Mouse (Mus musculus) embryonic facial prominence, embryonic 15.5 days (tissue): ENCODE data around the gene Glis2. TPM values are rescaled to one million over a fixed set of nuclear protein-coding genes. Genes with fewer than 3 reads are reported as not detected.
"Not testable (repeated sequence)": the region's sequence is repeated elsewhere in the genome, so short reads cannot be mapped to it uniquely, and the experiment has no call there.

ENCODE experiments used
- ATAC-seq: fragments of 200-750 bp; cut with Nextera tagmentation; 2 replicates; pipeline ENCODE4 v1.8.0; 2017; ENCODE audit warnings: low read depth, moderate TSS enrichment; ENCODE audit not compliant: insufficient number of reproducible peaks, low FRiP score, low TSS enrichment
- H3K27ac ChIP-seq: fragments of 300-500 bp; sonication (generic); replicated peaks from 2 replicates; pipeline ENCODE4 v1.5.1; 2015; ENCODE audit warnings: mild to moderate bottlenecking, inconsistent platforms
- H3K27me3 ChIP-seq: fragments of 300-500 bp; sonication (generic); 2 replicates; pipeline ENCODE4 v1.6.1; 2015; ENCODE audit warnings: inconsistent platforms
- H3K36me3 ChIP-seq: fragments of 300-500 bp; sonication (generic); 2 replicates; pipeline ENCODE4 v1.6.1; 2015; ENCODE audit warnings: mild to moderate bottlenecking, inconsistent platforms
- H3K4me1 ChIP-seq: fragments of 300-500 bp; sonication (generic); 2 replicates; pipeline ENCODE4 v1.6.1; 2015; ENCODE audit warnings: inconsistent platforms
- H3K4me2 ChIP-seq: fragments of 300-500 bp; sonication (generic); replicated peaks from 2 replicates; pipeline ENCODE4 v1.6.1; 2015; ENCODE audit warnings: mild to moderate bottlenecking, inconsistent platforms
- H3K4me3 ChIP-seq: fragments of 300-500 bp; sonication (generic); replicated peaks from 2 replicates; pipeline ENCODE4 v1.5.1; 2015; ENCODE audit warnings: mild to moderate bottlenecking, inconsistent platforms
- H3K9ac ChIP-seq: fragments of 300-500 bp; sonication (generic); 2 replicates; pipeline ENCODE4 v1.6.1; 2015; ENCODE audit warnings: inconsistent platforms
- H3K9me3 ChIP-seq: fragments of 300-500 bp; sonication (generic); replicated peaks from 2 replicates; pipeline ENCODE4 v1.6.1; 2016; ENCODE audit warnings: inconsistent platforms
- WGBS: fragments of 180-500 bp; shearing (Covaris S2); methylation state at CpG from one replicate; pipeline ENCODE4 v1.1.7; 2015; 5-methylcytosine and 5-hydroxymethylcytosine counted together
- polyA plus RNA-seq: library from polyadenylated mRNA; unstranded; fragments of >200 nt; fragmentation: Nextera tagmentation; extraction: Ambion mirVana; gene quantifications from 2 replicates; pipeline ENCODE4 v1.2.1, GENCODE M21; 2015

Glis2 gene
- polyA plus RNA-seq, 1 experiment from 2014 or later: 33.4 TPM

DNA sequence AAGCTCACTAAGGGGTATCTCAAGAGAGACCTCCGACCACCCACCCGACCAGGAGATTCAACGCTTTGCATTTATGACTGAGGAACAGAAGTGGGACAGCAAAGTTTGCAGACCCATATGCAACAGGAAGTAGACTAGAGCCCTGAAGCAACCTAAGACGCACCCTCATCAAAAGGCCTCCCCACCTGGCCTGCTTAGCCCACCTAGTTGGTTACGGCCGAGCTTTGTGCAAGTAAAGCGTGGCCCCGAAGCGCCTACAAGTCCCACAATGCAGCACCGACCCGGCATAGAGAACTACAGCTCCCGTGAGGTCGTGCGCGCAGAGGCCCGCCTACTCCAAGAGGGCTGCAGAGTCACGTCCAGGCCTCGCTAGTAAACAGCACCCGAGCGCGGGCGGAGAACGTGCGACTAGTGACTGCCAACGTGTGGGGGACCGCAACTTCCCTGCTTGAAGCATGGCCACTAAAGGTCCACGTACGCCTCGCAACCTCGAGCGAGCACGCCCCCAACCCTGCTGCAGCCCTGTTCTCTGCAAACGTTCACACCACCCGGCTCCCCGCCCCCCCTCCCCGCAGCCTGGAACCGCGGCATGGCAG, 36.0 kb upstream of the Glis2 start:
- peak overlapping the region; percentile 96 for H3K27ac ChIP-seq
- under 1% methylated on average over 38 of the region's 38 CpGs for WGBS
- no peaks in the 10 kb centered on the region for H3K9me3 ChIP-seq
- H3K4me2 ChIP-seq: peak overlapping the region; percentile 90
- peaks cover 43% of the 10 kb centered on the region for H3K4me1 ChIP-seq
- H3K9ac ChIP-seq: peak overlapping the region; percentile 55
- ATAC-seq: peak; percentile 92
- H3K4me3 ChIP-seq: peak overlapping the region; percentile 60
- 0 out of 2 replicates have a peak, but pooled peaks cover 4% of the 10 kb centered on the region for H3K36me3 ChIP-seq
- no peaks in the 10 kb centered on the region for H3K27me3 ChIP-seq

DNA sequence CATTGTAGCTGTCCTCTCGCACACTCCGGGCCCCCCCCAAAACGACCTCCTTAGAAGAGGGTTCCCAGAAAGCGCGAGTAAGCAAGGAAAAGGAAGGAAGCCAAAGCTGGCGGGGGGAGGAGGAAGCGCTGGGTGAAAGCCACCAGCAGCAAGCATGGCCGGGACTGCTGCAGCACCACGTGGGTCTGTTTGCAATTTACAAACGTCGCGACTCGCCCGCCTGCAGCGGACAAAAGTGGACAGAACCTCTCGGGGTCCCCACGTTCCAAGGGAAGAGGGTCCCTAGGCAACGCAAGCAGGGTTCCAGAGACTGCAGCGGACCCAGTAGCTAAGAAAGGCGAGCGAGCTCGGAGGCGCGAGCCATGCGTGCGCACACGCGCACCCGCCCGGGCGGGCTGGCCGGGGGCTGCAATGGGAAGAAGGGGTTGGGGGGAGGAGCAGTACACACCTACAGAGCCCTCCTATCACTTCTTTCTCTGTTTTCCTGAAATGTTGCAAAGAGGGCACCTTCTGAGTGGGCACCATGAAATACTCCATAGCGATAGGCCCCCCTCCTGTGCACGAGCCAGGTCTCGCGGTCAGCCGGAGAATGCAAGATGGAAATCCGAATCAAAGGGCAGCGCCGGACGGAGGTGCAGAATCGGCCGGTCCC, 35.4 kb upstream of the Glis2 start:
- Histone ChIP-seq H3K9ac (peak overlapping the region; percentile 55), H3K4me3 (peak overlapping the region; percentile 60), H3K27me3 (no peaks in the 10 kb centered on the region), H3K36me3 (0 out of 2 replicates have a peak, but pooled peaks cover 4% of the 10 kb centered on the region), H3K9me3 (no peaks in the 10 kb centered on the region), H3K4me2 (peak overlapping the region; percentile 90), H3K4me1 (peaks cover 37% of the 10 kb centered on the region), H3K27ac (peak overlapping the region; percentile 96)
- WGBS: under 1% methylated on average over 43 of the region's 43 CpGs
- peak; percentile 40 for ATAC-seq

GRCm38 (mm10) chr16:4559715-4560144, 34.8 kb upstream of the Glis2 start, which contains the start of gene Tfap4:
Gene Tfap4, minus strand, starts transcription at chr16:4559854.
- ATAC-seq: peak; percentile 34; the same call in 1 of the 2 replicates
- Histone ChIP-seq H3K9ac (peak within 1 kb of the TSS; percentile 55), H3K4me3 (peak within 1 kb of the TSS; percentile 60), H3K4me2 (peak within 1 kb of the TSS; percentile 90), H3K4me1 (peaks cover 31% of the 10 kb centered on the region), H3K27ac (peak within 1 kb of the TSS; percentile 96), H3K27me3 (no peaks in the 10 kb centered on the region), H3K36me3 (0 out of 2 replicates have a peak, but pooled peaks cover 4% of the 10 kb centered on the region), H3K9me3 (no peaks in the 10 kb centered on the region)
- WGBS: 0% methylated on average over 17 of the region's 17 CpGs

DNA sequence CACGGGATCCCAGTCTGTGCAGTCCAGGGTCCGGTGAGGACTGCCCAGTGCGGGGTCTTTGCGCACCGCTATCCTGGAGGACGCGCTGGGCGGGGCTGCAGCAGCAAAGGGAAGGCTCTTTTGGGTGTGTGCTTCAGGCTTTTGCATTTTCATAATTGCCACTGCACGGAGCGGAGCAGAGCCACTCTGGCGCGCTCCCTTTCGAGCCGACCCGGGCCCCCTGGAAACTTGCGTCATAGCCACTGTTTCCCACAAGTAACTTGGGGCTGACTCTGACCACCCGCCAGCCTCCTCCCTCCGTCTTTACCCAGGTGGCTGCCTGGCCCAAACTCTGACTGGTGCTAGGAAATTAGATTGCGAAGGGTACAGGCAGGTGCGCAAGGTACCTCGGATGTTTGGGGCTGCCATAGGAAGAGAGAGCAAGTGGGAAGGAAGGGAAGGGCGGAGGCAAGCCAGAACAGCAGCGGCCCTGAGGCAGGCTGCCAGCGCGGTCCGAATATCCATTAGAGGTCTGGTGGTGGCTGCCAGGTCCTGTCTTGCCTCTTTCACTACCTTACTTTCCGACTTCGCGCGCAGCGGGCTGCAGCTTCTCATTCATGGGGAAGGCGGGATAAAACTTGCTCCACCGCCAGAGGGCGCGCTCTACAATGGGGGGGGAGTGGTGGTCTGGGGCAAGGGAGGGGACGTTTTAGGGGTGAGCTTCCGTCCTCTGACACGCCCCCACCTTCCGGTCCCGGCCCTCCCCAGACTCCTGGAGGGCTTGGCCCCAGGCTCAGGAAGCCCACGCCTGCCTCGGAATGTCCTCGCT, 34.2 kb upstream of the Glis2 start:
- H3K4me2 ChIP-seq: peak overlapping the region; percentile 90
- WGBS: under 1% methylated on average over 43 of the region's 43 CpGs
- peak overlapping the region; percentile 96 for H3K27ac ChIP-seq
- H3K9me3 ChIP-seq: no peaks in the 10 kb centered on the region
- H3K9ac ChIP-seq: peak overlapping the region; percentile 55
- H3K27me3 ChIP-seq: no peaks in the 10 kb centered on the region
- peaks cover 25% of the 10 kb centered on the region for H3K4me1 ChIP-seq
- 0 out of 2 replicates have a peak, but pooled peaks cover 4% of the 10 kb centered on the region for H3K36me3 ChIP-seq
- H3K4me3 ChIP-seq: peak overlapping the region; percentile 60
- peak; percentile 32 for ATAC-seq

DNA sequence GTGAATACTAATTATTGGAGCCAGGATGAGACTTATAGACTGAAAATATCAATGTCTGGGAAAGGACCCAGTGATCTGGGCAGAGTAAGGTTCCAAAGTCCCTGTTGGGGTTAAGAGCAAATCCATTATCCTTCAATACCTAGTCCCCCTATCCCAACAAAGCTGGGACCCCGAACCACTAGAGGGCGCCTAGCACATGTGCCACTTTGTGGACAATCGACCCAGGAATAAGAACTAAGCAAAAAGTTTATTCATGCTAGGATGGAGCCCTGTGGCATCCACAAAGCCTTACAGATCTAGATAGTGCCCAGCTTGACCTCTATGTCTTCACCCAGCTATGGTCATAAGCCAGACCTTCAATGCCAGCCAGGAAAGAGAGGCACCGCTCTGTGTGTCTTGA, 26.6 kb upstream of the Glis2 start:
- 15% methylated on average over 4 of the region's 4 CpGs for WGBS
- no peaks in the 10 kb centered on the region for H3K36me3 ChIP-seq
- ATAC-seq: 0 out of 2 replicates have a peak, but pooled peaks have one; percentile 53
- no peak overlapping the region for H3K9ac ChIP-seq
- no peaks in the 10 kb centered on the region for H3K9me3 ChIP-seq
- H3K27ac ChIP-seq: no peak overlapping the region
- H3K4me2 ChIP-seq: no peak overlapping the region
- H3K27me3 ChIP-seq: no peaks in the 10 kb centered on the region
- H3K4me1 ChIP-seq: peaks cover 8% of the 10 kb centered on the region; the same call in 1 of the 2 replicates
- H3K4me3 ChIP-seq: no peak overlapping the region

- Histone ChIP-seq H3K27me3 (no peaks in the 10 kb centered on the region), H3K4me2 (no peak overlapping the region), H3K9ac (no peak overlapping the region), H3K36me3 (no peaks in the 10 kb centered on the region), H3K4me3 (no peak overlapping the region), H3K27ac (no peak overlapping the region), H3K4me1 (peaks cover 8% of the 10 kb centered on the region; the same call in 1 of the 2 replicates), H3K9me3 (no peaks in the 10 kb centered on the region)
- WGBS: 39% methylated on average over 4 of the region's 4 CpGs
- ATAC-seq: peak; percentile 53; the same call in 1 of the 2 replicates
Observed at GRCm38 (mm10) chr16:4570737-4571136, 23.8 kb upstream of the Glis2 start.

- no peak overlapping the region for H3K4me2 ChIP-seq
- 18% methylated on average over 2 of the region's 2 CpGs for WGBS
- no peaks in the 10 kb centered on the region for H3K36me3 ChIP-seq
- no peaks in the 10 kb centered on the region for H3K9me3 ChIP-seq
- peaks cover 7% of the 10 kb centered on the region; the same call in 1 of the 2 replicates for H3K4me1 ChIP-seq
- ATAC-seq: no peak
- H3K27me3 ChIP-seq: no peaks in the 10 kb centered on the region
- H3K27ac ChIP-seq: no peak overlapping the region
- H3K9ac ChIP-seq: no peak overlapping the region
- no peak overlapping the region for H3K4me3 ChIP-seq
Observed at GRCm38 (mm10) chr16:4576038-4576437, 18.5 kb upstream of the Glis2 start.

DNA sequence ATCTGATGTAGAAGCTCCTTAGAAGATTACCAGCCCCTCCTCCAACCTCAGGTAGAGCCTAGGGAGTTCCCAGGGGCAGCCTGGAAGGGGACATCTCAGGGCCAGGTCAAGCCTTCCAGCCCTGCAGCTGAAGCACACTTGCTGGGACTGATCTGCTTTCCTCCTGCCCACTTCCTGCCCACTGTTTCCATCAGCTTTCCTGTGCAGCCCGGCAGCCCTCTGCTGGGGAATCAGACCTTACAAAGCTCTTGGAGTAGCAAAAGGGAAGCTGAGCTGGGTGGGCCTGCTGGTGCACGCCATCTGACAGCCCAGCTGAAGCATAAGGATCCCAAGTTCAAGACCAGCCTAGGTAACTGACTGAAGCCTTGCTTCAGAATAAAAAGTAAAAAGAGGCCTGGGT, 17.6 kb upstream of the Glis2 start:
- Histone ChIP-seq H3K9me3 (no peaks in the 10 kb centered on the region), H3K27ac (no peak overlapping the region), H3K27me3 (no peaks in the 10 kb centered on the region), H3K4me2 (no peak overlapping the region), H3K4me1 (peaks cover 5% of the 10 kb centered on the region; the same call in 1 of the 2 replicates), H3K9ac (no peak overlapping the region), H3K36me3 (no peaks in the 10 kb centered on the region), H3K4me3 (no peak overlapping the region)
- ATAC-seq: no peak
- 34% methylated on average over 2 of the region's 2 CpGs for WGBS

GRCm38 (mm10) chr16:4578630-4579029, 15.9 kb upstream of the Glis2 start:
- peaks cover 5% of the 10 kb centered on the region; the same call in 1 of the 2 replicates for H3K4me1 ChIP-seq
- H3K9ac ChIP-seq: no peak overlapping the region
- 58% methylated on average over 7 of the region's 7 CpGs for WGBS
- H3K9me3 ChIP-seq: no peaks in the 10 kb centered on the region
- H3K36me3 ChIP-seq: no peaks in the 10 kb centered on the region
- H3K27me3 ChIP-seq: no peaks in the 10 kb centered on the region
- no peak overlapping the region for H3K4me2 ChIP-seq
- H3K4me3 ChIP-seq: no peak overlapping the region
- H3K27ac ChIP-seq: no peak overlapping the region
- ATAC-seq: no peak

DNA sequence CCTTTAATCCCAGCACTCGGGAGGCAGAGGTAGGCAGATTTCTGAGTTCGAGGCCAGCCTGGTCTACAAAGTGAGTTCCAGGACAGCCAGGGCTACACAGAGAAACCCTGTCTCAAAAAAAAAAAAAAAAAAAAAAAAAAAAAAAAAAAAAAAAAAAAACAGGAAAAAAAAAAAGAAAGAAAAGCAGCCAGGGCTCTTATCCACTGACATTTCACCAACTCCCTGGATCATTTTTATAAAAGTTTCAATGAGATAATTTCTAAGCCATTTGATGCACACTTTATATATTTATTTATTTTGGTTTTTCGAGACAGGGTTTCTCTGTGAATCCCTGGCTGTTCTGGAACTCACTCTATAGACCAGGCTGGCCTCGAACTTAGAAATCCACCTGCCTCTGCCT, 13.3 kb upstream of the Glis2 start:
- not testable (repeated sequence) for H3K27me3 ChIP-seq, H3K4me3 ChIP-seq, H3K4me2 ChIP-seq, ATAC-seq, H3K9me3 ChIP-seq, H3K36me3 ChIP-seq, H3K9ac ChIP-seq, H3K27ac ChIP-seq, H3K4me1 ChIP-seq
- 74% methylated on average over 4 of the region's 4 CpGs for WGBS

DNA sequence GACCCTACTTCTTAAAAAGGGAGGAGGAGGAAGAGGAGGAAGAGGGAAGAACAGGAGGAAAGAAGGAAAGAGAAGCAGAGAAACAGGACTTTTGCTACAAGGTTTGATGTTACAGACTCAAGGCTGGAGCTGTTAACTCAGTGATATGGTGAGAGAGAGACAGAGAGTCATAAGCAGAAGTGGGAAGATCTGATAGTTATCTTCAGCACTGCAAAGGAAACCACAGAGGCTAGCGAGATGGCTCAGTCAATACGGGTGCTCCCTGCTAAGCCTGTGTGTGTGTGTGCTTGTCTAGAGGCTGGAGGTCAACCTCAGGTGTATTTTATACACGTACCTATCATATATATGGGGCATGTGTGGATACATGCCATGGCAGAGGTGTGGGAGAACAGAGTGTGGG, 10.7 kb upstream of the Glis2 start:
- Histone ChIP-seq H3K4me2 (no peak overlapping the region), H3K9me3 (no peaks in the 10 kb centered on the region), H3K27me3 (no peaks in the 10 kb centered on the region), H3K4me3 (no peak overlapping the region), H3K36me3 (no peaks in the 10 kb centered on the region), H3K27ac (no peak overlapping the region), H3K4me1 (peaks cover 21% of the 10 kb centered on the region), H3K9ac (no peak overlapping the region)
- no peak for ATAC-seq
- 70% methylated on average over 3 of the region's 3 CpGs for WGBS
